In the genomic region with DNA sequence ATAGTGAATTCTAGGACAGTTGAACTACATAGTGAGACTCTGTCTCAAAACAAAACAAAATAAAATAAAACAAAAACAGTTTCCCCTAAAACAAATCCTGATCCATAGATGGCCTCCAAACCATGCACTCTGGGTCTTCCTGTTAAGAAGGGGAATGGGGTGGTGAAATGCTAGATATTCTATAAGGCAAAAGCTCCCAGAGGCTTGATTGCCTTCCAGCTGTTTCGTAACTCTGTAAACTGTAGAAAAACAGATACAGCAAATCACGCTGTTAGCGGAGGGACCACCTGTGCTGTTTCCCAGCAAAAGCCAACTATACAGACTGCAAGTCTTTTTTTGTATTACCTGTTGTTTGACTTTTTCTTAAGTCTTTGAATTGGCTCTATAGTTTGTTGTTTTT, we compare ENCODE assay signal across 15 mouse cellular contexts. TPM values are rescaled to one million over a fixed set of nuclear protein-coding genes. Genes with fewer than 3 reads are reported as not detected.
DNase-seq lines count a peak whose midpoint lies in the region; ATAC-seq and TF ChIP-seq lines count a peak whose summit lies in the region.
"Had no signal": no experiment of that assay in that cellular context is flagged by ENCODE, and none has a peak within 500 bp of the region (broad histone marks: within the 10 kb centered on the region; RNA-seq: fewer than 3 reads in every experiment).

No protein-coding gene starts in this region.

- H3K4me1 ChIP-seq in heart, postnatal 0 days (ENCODE audit: control insufficient read depth, insufficient read depth), result 0 out of 2 replicates have a peak, but pooled peaks cover 7% of the 10 kb centered on the region
- peaks cover 18% of the 10 kb centered on the region for H3K4me1 ChIP-seq in spleen, adult 2 months (ENCODE audit: control insufficient read depth, insufficient read depth, insufficient read length)
- no peaks in the 10 kb centered on the region for H3K4me1 ChIP-seq in forebrain, embryonic 15.5 days
- H3K4me1 ChIP-seq: hindbrain, embryonic 13.5 days; neural tube, embryonic 12.5 days had no signal

- DNase-seq in heart, postnatal 0 days (ENCODE audit: low spot score), result no peak
- DNase-seq in heart, adult 9 months (ENCODE audit: low spot score in 2 of 2), result no peak
- DNase-seq in spleen, adult 2 months (ENCODE audit: low read depth in 1 of 2, low spot score in 2 of 2), result no peak
- no peak for DNase-seq in spleen, adult 12 weeks (ENCODE audit: low spot score)
- DNase-seq in R1 (ENCODE audit: low read depth, low spot score), result peak; percentile 86
- DNase-seq: adrenal gland, postnatal 25 days; cerebellum, postnatal 14 days; layer of hippocampus, adult 9-11 months had no signal

- peak overlapping the region; percentile 53 for H3K27ac ChIP-seq in heart, postnatal 0 days (ENCODE audit: low read depth)
- H3K27ac ChIP-seq in spleen, adult 2 months (ENCODE audit: insufficient read depth, low read length), result peak overlapping the region; percentile 97; the same call in 1 of the 2 replicates
- H3K27ac ChIP-seq in forebrain, embryonic 15.5 days (replicated peaks), result no peak overlapping the region
- H3K27ac ChIP-seq: embryonic facial prominence, embryonic 10.5 days; hindbrain, embryonic 13.5 days; neural tube, embryonic 12.5 days had no signal

- H3ac ChIP-seq in myocyte (ENCODE audit: control insufficient read depth, insufficient read length), result no peak overlapping the region

- H3K9ac ChIP-seq in heart, postnatal 0 days (replicated peaks; ENCODE audit: low read depth, low read length), result no peak overlapping the region
- H3K9ac ChIP-seq in forebrain, embryonic 15.5 days (replicated peaks), result no peak overlapping the region
- H3K9ac ChIP-seq: hindbrain, embryonic 13.5 days; liver, embryonic 15.5 days; neural tube, embryonic 12.5 days had no signal

- H3K9me3 ChIP-seq in heart, postnatal 0 days (replicated peaks; ENCODE audit: control insufficient read depth, low read length), result no peaks in the 10 kb centered on the region
- H3K9me3 ChIP-seq in forebrain, embryonic 15.5 days, result no peaks in the 10 kb centered on the region
- H3K9me3 ChIP-seq: embryonic facial prominence, embryonic 10.5 days; hindbrain, embryonic 13.5 days; liver, embryonic 15.5 days; neural tube, embryonic 12.5 days had no signal

- WGBS in heart, postnatal 0 days, result 72% methylated on average over 3 of the region's 3 CpGs
- WGBS in spleen, adult 2 months, result 47% methylated on average over 3 of the region's 3 CpGs
- 86% methylated on average over 3 of the region's 3 CpGs for WGBS in forebrain, embryonic 15.5 days

- TF ChIP-seq POLR2A in spleen, adult 2 months (IDR thresholded peaks at IDR 0.05; ENCODE audit: low read depth, low read length), result no peak
- no peak for TF ChIP-seq POLR2A in myocyte (IDR thresholded peaks at IDR 0.05; ENCODE audit: insufficient read length, low read depth)

- no peaks in the 10 kb centered on the region for H3K36me3 ChIP-seq in heart, postnatal 0 days (replicated peaks; ENCODE audit: control insufficient read depth, insufficient read depth, low read length)
- H3K36me3 ChIP-seq in spleen, adult 2 months (ENCODE audit: control insufficient read depth, insufficient read depth, low read length), result no peaks in the 10 kb centered on the region
- H3K36me3 ChIP-seq in myocyte (ENCODE audit: control insufficient read depth, insufficient read depth), result no peaks in the 10 kb centered on the region
- H3K36me3 ChIP-seq in forebrain, embryonic 15.5 days, result no peaks in the 10 kb centered on the region
- H3K36me3 ChIP-seq: embryonic facial prominence, embryonic 10.5 days; hindbrain, embryonic 13.5 days; liver, embryonic 15.5 days; neural tube, embryonic 12.5 days had no signal

- no peaks in the 10 kb centered on the region for H3K27me3 ChIP-seq in heart, postnatal 0 days (ENCODE audit: control insufficient read depth, insufficient read depth, low read length)
- no peaks in the 10 kb centered on the region for H3K27me3 ChIP-seq in spleen, adult 2 months (ENCODE audit: control insufficient read depth, insufficient read depth, low read length)
- no peaks in the 10 kb centered on the region for H3K27me3 ChIP-seq in myocyte (ENCODE audit: control insufficient read depth, insufficient read depth, insufficient read length)
- H3K27me3 ChIP-seq in forebrain, embryonic 15.5 days, result no peaks in the 10 kb centered on the region
- H3K27me3 ChIP-seq: hindbrain, embryonic 13.5 days; liver, embryonic 15.5 days; neural tube, embryonic 12.5 days had no signal

- H3K4me3 ChIP-seq in heart, postnatal 0 days (ENCODE audit: low read depth, low read length), result no peak overlapping the region
- H3K4me3 ChIP-seq in spleen, adult 2 months (ENCODE audit: extremely low read depth, insufficient read depth, insufficient read length), result no peak overlapping the region
- H3K4me3 ChIP-seq in myocyte, result no peak overlapping the region
- no peak overlapping the region for H3K4me3 ChIP-seq in forebrain, embryonic 15.5 days
- H3K4me3 ChIP-seq: embryonic facial prominence, embryonic 10.5 days; hindbrain, embryonic 13.5 days; liver, embryonic 15.5 days; neural tube, embryonic 12.5 days had no signal

- no peaks in the 10 kb centered on the region for H3K79me2 ChIP-seq in myocyte (ENCODE audit: control insufficient read depth, insufficient read depth)

- TF ChIP-seq CTCF in heart, postnatal 0 days (IDR thresholded peaks at IDR 0.05; ENCODE audit: low read depth), result no peak
- TF ChIP-seq CTCF in spleen, adult 2 months (IDR thresholded peaks at IDR 0.05; ENCODE audit: extremely low read depth, insufficient read depth, insufficient read length, insufficient replicate concordance), result no peak

- no peak for ATAC-seq in heart, postnatal 0 days (ENCODE audit: insufficient read depth, low read depth)
- no peak for ATAC-seq in forebrain, embryonic 15.5 days (replicated peaks)
- ATAC-seq: midbrain, embryonic 16.5 days had no signal

- H3K4me2 ChIP-seq in heart, postnatal 0 days (ENCODE audit: low read depth, low read length), result no peak overlapping the region
- peak overlapping the region; percentile 67 for H3K4me2 ChIP-seq in myocyte (ENCODE audit: low read depth)
- no peak overlapping the region for H3K4me2 ChIP-seq in forebrain, embryonic 15.5 days (replicated peaks)
- H3K4me2 ChIP-seq: hindbrain, embryonic 13.5 days; liver, embryonic 15.5 days; neural tube, embryonic 12.5 days had no signal

- no peak for TF ChIP-seq EP300 in heart, postnatal 0 days (IDR thresholded peaks at IDR 0.05; ENCODE audit: low read depth)

TF ChIP-seq in myocyte, 11 proteins besides CTCF, POLR2A, EP300 and RAD21:
- TF ChIP-seq MYOD1 (IDR thresholded peaks at IDR 0.05; ENCODE audit: control insufficient read depth in 1 of 3, insufficient read length in 2 of 3, low read depth in 2 of 3) (no peak), MYOG (IDR thresholded peaks at IDR 0.05; ENCODE audit: control insufficient read depth in 1 of 3, insufficient read depth in 1 of 3, insufficient read length in 2 of 3, low read depth in 2 of 3) (no peak), MAX (IDR thresholded peaks at IDR 0.05; ENCODE audit: low read depth) (no peak), TCF3 (IDR thresholded peaks at IDR 0.05; ENCODE audit: insufficient read length, low read depth) (no peak), TCF12 (IDR thresholded peaks at IDR 0.05; ENCODE audit: insufficient read depth, poor library complexity, severe bottlenecking) (no peak), POLR2AphosphoS2 (IDR thresholded peaks at IDR 0.05; ENCODE audit: insufficient read length, low read depth) (no peak), USF1 (IDR thresholded peaks at IDR 0.05; ENCODE audit: low read depth) (no peak), SRF (IDR thresholded peaks at IDR 0.05; ENCODE audit: control insufficient read depth, insufficient read length, low read depth) (no peak), CEBPB (IDR thresholded peaks at IDR 0.05; ENCODE audit: insufficient read depth, poor library complexity, severe bottlenecking) (no peak), E2F4 (IDR thresholded peaks at IDR 0.05; ENCODE audit: insufficient read depth) (no peak), REST (IDR thresholded peaks at IDR 0.05; ENCODE audit: insufficient read depth, insufficient read length) (no peak)
TF ChIP-seq in myocyte: peak in this region for 0.

RNA-seq across cellular contexts. Expression of a gene that starts 6.0 kb away (rescaled TPM):
- 181 and 286 TPM in 2 replicates for total RNA-seq in heart, postnatal 0 days (2014; rRNA removed; ENCODE audit: low replicate concordance)
- 62.8 and 65.0 TPM in 2 replicates for polyA plus RNA-seq in heart, postnatal 0 days (2015; fragmentation: Nextera tagmentation; extraction: Ambion mirVana)
- 14.1 and 14.5 TPM in 2 replicates for polyA plus RNA-seq in spleen, adult 2 months (2012; rRNA removed)
- polyA plus RNA-seq in myocyte (2012; fragmentation: generic; extraction: Trizol), result 17.0 TPM
- 22.0 and 22.9 TPM in 2 replicates for polyA plus RNA-seq in forebrain, embryonic 15.5 days (2015; fragmentation: Nextera tagmentation; extraction: Ambion mirVana)
